Mouse (Mus musculus) gastrocnemius, postnatal 36 days (tissue): ENCODE measurements around the gene Imp4. TPM values are rescaled to one million over a fixed set of nuclear protein-coding genes. Genes with fewer than 3 reads are reported as not detected.

Experiments used
- DNase-seq, 2 experiments: peaks; one replicate each; pipeline ENCODE4 v3.0.0; 2022
- intact Hi-C: fragments of 180-260 bp; cut with DNase I; formaldehyde crosslinking; loops from one replicate; pipeline ENCODE4 v1.15.1; 2025
- total RNA-seq, 2 experiments: library from RNA; stranded (reverse); gene quantifications; 2 replicates each; pipeline ENCODE4 v1.2.3; 2021

The Imp4 gene
- total RNA-seq, 2 experiments from 2014 or later = 12.0 to 12.6 TPM

DNA sequence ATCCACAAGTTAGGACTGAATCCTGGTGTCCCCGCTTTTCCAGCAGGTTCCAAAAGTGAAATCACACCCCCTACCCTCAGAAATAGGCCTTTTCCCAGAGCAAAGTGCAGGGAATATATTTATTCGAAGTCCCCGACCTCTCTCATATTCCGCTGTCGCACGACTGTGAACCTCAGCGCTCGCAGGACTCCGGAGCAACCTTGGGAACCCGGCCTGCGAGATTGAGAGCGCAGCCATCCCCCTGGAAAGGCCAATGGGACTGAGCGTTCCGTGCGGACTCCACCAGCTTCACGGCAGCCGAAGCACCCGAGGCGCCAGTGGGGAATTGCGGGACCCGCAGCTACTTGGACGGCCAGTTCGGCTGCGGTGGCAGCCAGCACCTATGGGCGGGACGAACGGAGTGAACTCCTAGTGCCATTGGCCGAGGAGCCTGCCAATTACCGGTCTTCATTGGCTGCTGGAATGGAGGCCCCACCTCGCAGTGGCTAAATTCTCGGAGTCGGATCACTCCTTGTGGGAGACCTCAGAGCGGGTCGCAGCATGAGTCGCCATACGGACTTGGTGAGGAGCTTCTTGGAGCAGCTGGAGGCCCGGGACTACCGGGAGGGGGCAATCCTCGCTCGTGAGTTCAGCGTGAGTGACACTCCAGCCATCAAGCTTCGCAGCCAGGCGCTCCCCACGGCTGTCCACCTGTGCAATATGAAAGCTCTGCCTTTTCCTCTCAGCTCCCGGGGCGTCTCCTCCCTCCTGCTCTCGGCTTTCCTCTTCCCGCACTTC, 19.8 kb downstream of the Imp4 start, which contains the start of gene Ptpn18:
Ptpn18 (plus strand) TSS at position 479 of the 777 bp plus-strand sequence.
- peak; percentile 81 to 88 for DNase-seq
- intact Hi-C loops = no loop called here

DNA sequence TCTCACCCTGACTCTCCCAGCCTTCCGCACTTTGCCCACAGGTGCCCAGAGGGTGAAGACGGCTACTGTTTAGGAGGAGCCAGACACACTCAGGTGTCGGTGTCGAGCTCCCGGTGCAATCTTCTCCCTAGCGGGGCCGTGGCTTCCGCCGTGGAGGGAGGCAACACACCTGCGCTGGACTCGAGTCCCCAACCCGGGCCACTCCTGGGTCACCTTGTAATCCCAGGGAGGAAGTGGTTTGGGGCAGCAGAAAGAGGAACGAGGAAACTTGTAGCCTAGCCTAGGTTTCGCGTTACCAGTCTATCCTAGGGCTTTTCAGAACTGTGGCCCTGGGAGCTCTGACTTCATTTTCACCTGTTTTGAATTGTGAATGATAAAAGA, 20.4 kb downstream of the Imp4 start:
- intact Hi-C loops = no loop called here
- DNase-seq = no peak

DNA sequence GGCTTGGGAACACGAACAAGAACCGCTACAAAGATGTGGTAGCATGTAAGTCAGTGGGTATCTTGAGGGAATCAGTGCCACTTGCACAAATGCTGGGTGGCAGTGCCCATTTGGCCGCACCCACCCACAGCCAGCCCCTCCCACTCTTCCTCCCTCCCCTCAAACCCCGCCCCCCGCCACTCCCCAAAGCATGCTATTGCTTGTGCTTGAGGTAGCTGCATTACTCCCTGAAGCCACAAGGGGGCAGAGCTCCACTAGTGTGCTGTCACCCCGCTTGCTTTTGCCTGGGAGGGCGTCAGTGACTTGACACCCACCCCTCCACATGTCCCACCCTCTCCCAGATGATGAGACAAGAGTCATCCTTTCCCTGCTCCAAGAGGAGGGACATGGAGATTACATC, 23.1 kb downstream of the Imp4 start:
- intact Hi-C loops = no loop called here
- peak in 1 of 2 experiments; percentile 18 for DNase-seq

DNA sequence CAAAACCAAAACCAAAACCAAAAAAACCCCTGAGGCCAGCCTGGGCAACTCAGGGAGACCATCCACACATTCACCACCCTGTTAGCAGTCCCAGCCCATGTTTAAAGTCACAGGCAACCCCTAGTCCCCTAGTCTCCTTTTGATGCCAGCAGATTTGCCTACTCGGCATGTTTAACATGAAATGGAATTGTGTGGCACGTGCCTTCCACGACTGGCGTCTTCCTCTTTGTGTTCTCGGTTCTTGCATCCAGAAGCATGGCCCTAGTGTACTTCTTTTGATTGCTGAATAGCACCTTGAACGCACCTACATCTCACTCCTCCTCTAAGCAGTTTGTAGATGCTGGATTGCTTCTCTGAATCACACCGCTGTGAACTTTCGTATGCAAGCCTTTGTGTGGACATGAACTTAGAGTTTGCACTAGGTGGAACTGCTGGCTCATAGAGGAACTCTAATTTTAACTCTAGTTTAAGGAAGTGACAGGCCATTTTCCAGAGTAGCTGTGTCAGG, 24.7 kb downstream of the Imp4 start:
- no peak for DNase-seq
- intact Hi-C loops = no loop called here

DNA sequence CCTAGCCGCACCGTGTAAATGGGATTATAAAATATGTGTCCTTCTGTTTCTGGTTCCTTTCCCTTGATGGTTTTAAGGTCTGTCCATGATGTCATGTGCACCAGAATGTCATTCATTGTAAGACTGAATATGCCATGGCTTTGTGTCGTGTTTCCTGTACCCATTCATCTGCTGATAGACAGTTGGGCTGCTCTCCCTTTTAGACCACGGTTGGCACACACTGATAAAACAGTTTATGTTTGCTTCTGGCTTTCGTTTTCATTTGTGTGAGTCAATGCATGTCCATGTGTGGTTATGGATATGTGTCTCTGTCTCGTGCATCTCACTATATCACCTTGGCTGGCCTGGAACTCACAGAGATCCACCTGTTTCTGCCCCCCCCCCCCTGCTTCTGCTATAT, 25.8 kb downstream of the Imp4 start:
- DNase-seq = no peak
- intact Hi-C loops = no loop called here

DNA sequence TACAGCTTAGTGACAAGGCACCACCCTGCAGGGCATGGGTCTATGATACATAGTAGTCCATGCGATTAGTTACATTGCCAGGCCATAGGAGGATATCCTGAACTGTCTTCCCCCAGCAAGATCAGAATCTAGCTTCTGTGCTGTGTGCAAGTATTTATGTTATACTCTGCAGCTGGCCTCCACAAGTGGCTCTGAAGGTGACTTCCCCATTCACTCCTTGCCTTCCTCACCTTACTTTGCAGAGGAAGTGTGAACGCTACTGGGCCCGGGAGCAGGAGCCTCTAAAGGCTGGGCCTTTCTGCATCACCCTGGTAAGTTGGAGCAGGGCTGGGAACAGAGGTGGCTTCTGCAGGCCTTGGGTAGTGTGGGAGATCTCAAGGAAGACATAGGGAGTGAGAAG, 28.4 kb downstream of the Imp4 start:
- no peak for DNase-seq
- intact Hi-C loops = no loop called here

DNA sequence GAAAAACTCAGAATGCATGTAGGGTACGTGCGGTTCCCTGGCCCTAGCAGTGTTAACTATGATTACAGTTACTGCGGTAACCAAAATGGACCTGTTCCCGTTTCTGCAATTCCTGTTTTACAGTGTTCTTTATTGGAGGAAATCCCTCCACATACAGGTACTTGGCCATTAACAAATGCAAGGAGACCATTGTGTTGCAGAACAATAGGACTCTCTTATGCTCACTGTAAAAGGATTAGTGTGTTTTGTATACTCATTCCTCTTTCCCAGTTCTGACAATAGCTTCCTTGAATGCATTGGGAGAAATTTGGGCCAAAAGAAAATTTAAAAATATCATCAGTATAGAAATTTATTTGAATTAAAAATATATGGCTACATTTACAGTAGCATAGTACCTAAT, 28.8 kb downstream of the Imp4 start:
- intact Hi-C loops = no loop called here

DNA sequence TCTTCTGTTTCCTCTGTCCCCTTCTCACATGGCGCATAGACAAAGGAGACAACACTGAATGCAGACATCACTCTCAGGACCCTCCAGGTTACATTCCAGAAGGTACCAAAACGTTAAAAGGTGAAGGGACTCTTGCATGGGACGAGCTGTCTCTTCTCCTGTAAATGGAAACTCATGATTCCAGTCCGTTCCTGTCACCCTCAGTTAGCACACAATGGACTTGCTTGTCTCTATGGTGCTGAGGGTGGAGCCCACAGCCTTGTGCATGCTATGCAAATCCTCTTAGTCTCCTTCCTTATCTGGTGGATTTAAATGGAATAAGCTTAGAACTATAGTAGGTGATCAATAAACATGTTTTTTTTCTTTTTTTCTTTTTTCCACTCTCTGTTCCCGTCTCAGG, 30.1 kb downstream of the Imp4 start:
- intact Hi-C loops = no loop called here
- DNase-seq = no peak

More for the DNA sequence above, 28.8 kb downstream of the Imp4 start:
- DNase-seq = no peak

DNA sequence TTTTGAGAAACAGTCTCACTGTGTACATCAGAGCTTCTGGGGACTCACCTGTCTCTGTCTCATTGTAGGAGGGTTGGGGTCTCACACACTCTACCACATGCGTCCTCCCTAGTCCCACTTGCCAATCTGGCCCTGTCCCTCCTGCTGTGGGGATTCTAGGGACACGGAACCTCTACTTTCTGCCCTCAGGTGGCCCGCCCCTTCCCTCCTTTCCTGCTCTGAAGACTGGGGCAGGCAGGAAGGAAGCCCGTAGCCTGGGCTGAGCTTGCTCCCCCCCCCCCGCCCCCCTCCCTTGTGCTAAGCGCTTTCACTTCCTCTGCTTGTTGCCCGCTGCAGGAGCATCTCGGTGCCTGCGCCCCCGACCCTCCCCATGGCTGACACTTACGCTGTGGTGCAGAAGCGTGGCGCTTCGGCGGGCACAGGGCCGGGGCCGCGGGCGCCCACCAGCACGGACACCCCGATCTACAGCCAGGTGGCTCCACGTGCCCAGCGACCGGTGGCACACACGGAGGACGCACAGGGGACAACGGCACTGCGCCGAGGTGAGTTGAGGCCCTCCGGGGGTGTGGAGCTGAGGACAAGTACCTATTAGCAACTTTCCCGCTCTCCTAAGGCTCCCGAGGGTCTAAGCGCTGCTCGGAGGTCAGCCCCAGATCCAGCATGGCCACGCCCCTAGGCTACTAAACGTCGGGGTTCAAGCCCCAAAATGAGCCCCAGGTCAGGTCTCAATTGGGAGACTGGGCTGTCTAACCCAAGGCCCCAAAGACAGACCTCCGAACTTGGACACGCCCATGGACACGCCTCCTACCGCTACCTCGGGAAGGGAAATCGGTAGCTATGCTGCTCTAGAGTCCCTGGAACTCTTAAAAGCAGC, 33.0 kb downstream of the Imp4 start:
- peak; percentile 11 to 21 for DNase-seq
- intact Hi-C loops = no loop called here

DNA sequence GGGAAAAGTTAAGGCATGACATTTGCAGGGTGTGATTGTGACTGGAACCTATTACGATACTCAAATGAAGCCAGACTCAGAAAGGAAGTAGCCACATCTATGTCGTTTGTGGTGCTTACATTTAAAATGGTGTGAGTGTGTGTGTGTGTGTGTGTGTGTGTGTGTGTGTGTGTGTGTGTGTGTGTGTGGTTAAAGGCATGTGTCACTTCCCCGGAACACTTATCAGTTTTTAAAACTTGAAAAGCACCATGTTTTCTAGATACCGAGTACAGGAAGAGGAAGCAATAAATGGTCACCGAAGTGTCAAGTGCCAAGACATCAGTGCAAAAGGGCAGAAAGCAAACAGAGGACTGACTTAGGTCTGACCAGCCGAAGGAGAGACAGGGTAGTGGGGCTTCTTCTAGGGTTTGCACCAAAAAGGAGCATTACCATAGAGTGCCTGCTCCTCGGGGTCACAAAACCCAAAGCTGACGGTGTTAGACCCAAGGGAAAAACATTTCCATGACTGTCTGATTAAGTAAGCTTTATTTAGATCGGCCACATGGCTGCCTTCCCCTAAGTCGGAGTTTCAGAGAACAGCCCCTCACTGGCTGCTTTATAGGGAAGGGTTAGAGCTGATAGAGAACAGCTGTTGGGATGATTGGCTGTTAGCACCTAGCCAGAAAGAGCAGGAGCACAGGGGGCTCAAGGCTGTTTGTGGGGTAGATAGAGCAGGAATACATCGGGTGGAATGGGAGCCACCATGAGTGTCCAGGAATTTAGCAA, 39.4 kb downstream of the Imp4 start:
- intact Hi-C loops = no loop called here

DNA sequence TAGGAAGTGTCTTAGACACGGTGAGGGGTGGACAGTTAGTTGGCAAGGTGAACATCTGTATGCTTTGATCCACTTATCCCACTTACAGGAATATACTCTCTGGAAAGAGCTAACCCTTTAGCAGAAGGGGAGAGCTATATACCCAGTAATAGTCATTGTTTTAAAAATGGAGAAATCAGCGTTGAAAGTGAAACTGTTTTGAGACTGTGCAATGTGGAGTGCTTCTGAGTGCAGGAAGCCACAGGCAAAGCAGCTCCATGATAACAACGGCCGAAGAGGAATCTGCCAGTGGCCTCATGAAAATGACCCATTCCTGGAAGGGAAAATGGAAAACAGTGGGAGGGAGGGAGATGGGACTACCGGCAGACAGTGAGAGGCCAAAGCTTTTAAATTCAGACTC, 41.1 kb downstream of the Imp4 start:
- no peak for DNase-seq
- intact Hi-C loops = no loop called here

More for the DNA sequence above, 39.4 kb downstream of the Imp4 start:
- no peak for DNase-seq

DNA sequence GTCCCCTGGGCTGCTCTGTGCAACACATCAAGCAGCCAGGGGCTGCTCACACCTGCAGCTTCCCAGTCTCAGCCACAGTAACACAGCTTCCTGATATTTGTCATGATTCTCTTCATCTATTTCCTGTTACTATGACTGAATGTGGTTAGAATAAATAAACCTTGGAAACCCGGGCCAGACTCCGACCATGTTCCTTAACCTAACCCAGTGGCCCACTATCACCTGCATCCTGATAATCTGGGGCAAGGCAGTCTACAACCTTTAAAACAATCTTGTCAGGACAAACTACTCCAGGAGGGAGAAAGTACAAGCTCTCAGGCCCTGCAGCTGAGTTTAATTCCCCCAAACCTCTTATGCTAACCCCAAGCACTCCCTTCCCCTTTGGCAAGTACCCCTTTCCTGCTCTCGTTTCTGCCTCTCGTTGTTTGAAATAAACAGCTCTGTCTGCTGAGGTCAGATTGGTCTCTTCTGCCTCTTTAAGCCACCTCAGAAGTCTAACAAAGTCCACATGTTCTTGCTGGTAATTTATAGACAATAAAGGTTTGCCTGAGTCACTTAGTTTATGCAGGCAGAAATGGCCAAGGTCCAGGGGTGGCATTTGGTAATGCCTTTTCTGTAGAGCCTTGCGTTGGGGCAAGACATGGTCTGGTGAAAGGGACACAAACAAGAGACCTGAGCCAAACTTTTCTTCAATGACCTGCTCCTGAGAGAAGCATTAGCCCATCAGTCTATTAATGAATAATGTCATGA, 42.4 kb downstream of the Imp4 start:
- intact Hi-C loops = no loop called here
- no peak for DNase-seq

DNA sequence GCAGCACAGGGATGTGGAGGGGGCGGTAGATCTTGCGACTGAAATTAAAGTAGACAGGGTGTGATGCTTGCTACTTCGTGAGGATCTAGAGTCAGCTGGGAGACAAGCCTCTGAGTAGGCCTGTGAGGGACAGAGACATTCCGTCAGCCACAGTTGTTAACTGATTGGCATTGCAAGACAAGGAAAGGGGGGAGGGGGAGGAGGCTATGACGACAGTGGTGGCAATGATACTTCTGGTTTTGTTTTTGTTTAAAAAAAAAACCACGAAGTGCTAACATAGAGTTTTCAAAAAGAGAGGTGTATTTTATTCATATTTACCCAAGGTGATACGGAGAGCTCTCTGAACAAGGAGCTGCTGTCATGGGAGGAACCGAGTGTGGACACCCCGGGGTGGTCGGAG, 44.8 kb downstream of the Imp4 start:
- no peak for DNase-seq
- intact Hi-C loops = no loop called here

DNA sequence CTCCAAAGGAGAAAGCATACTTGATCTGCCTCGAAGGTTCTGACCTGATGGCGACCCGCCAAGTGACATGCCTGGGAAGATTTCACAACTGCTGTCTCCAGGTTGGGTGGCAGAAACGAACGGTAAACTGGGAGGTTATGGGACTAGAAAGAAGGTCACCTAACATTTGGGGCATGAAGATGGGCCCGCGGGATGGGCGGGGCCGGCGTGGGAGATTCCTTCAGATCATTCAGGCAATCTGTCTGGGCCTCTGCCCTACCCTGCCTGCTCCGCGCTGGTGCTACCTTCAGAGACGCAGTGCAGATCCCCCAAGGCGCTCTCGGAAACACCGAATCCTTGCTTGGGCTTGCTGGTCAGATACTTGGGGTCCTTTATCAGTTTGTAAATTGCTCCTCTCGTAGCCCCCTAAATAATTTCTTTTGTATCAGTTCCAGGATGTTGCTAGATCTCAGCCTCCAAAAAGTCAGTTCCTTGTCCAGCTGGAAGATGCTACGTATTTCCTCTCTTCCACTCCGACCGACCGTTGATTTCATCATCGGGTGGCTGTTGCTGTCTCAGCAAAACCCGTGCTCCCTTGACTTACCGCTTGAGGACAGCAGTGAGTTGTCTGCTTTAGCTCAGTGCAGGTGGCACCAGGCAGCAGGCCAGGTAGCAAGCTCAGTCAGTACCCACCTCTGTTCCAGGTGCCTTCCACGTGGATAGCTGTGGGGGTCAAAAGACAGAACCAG, 46.0 kb downstream of the Imp4 start:
- intact Hi-C loops = no loop called here

DNA sequence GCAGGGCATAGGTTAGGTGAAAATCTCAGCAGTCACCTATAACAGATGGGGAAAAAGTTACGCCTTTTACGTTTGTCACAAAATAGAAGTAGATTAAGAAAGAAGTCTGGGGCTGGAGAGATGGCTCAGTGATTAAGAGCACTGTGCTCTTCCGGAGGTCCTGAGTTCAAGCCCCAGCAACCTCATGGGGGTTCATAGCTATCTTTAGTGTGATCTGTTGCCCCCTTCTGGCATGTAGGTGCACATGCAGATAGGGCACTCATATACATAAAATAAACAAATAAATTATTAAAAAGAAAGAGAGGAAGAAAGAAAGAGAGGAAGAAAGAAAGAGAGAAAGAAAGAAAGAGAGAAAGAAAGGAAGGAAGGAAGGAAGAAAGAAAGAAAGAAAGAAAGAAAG, 47.7 kb downstream of the Imp4 start:
- DNase-seq = no peak
- intact Hi-C loops = no loop called here

More for the DNA sequence above, 46.0 kb downstream of the Imp4 start:
- DNase-seq = no peak

DNA sequence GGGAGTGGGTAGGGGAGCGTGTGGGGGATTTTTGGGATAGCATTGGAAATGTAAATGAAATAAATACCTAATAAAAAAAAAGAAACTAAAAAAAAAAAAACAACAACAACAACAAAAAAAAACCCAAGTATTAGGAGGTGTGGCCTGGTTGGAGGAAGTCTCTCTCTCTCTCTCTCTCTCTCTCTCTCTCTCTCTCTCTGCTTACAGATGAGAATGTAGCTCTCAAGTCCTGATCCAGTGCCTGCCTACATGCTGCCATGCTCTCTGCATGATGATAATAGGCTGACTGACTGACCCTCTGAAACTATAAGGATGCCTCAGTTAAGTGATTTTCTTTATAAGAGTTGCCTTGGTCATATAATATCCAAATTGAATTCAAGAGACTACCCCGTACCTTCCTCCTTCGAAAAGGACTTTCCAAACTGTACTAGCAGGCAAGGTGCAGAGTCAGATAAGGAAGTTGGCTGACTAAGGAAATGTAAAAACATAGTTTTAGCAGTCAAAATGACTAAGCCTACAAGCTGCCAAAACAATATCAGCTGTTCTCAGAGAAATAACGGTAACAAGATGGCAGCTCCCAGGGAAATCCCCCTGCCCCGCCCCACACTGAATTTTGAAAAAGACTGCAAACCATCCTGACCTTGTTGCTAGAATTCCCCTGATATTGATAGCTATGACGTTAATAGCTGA, 50.3 kb downstream of the Imp4 start:
- intact Hi-C loops = no loop called here
- no peak for DNase-seq

DNA sequence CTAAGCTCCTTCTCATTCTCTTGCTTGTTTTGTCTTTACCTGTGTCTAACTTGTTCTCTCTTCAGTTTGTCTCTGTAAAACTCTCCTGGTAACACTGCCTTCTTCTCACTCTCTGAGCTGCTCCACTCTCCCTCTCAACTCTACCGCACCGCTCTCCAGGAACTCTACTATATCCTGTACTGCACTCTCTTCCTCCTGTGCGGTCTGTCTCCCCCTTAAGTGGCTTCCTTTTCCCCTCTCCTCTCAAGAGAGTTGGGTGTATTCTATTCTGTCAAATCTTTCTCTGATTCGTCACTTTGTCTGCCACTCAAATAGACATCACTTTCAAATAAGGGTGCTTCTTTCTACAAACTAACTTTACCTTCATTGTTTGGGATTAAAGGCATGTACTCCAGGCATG, 51.8 kb downstream of the Imp4 start:
- DNase-seq = no peak
- intact Hi-C loops = no loop called here
